Mouse (Mus musculus): ENCODE data around the gene Cyp27b1. TPM values are rescaled to one million over a fixed set of nuclear protein-coding genes. Genes with fewer than 3 reads are reported as not detected.
A peak's percentile ranks its signal among the peaks of the same experiment; 100 is the strongest.
"Not testable (repeated sequence)": the region's sequence is repeated elsewhere in the genome, so short reads cannot be mapped to it uniquely, and the experiment has no call there.

Gene Cyp27b1
- polyA plus RNA-seq, 1 experiment from 2014 or later, result 0.09 TPM

DNA sequence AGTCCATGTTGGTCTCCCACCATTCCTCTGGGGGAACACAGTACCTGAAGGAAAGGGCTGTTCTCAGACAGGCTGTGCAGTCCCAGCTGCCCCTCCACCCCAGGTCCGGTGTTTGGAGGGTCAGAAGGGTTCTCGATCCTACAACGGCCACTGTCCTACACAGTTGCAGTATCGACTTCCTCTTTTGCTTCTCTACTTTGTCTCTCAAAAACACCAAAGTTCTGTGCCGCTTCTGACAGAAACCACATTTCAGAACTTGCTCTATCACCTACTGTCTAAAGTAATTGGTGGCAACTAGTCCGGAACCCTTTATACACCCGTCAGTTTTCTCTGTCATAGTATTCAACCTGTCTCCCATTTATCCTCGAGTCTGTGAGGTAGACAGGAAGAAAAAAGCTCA is 7.4 kb downstream of the Cyp27b1 start:
- H3K4me3 ChIP-seq, result no peak overlapping the region
- WGBS, result 91% methylated on average over 8 of the region's 8 CpGs
- no peak overlapping the region for H3K27ac ChIP-seq (replicated peaks)
- H3K4me1 ChIP-seq, result peaks cover 20% of the 10 kb centered on the region
- no peak overlapping the region for H3K9ac ChIP-seq (replicated peaks)
- no peaks in the 10 kb centered on the region for H3K9me3 ChIP-seq
- H3K36me3 ChIP-seq, result peaks cover 44% of the 10 kb centered on the region
- H3K27me3 ChIP-seq, result peaks cover 23% of the 10 kb centered on the region
- no peak overlapping the region for H3K4me2 ChIP-seq (replicated peaks)
- ATAC-seq (ENCODE audit: low FRiP score, low read depth), result no peak

GRCm38 (mm10) chr10:127056490-127056889 is 8.4 kb downstream of the Cyp27b1 start:
- no peak overlapping the region for H3K27ac ChIP-seq (replicated peaks)
- peaks cover 44% of the 10 kb centered on the region for H3K36me3 ChIP-seq
- 92% methylated on average over 20 of the region's 20 CpGs for WGBS
- H3K27me3 ChIP-seq, result peaks cover 14% of the 10 kb centered on the region
- no peak overlapping the region for H3K4me3 ChIP-seq
- H3K9me3 ChIP-seq, result no peaks in the 10 kb centered on the region
- H3K4me1 ChIP-seq, result peaks cover 31% of the 10 kb centered on the region
- H3K9ac ChIP-seq (replicated peaks), result no peak overlapping the region
- no peak for ATAC-seq (ENCODE audit: low FRiP score, low read depth)
- no peak overlapping the region for H3K4me2 ChIP-seq (replicated peaks)

DNA sequence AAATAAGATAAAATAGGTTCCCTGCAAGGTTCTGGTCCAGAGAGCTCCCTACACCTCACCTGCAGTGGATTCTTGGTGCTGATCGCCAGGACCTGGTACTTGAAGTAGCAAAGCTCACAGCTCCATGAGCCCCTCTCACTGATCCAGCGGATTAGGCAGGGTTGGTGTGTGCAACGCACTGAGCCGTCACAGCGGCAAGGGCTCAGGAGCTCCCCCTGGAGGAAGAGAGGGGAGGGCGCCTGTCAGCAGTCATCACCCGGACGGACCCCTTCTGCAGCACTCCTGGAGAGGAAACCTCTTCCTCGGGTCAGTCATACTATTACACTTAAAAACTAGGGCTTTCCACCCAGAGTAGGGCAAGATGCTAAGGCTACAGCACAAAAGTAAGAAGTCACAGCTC is 10.1 kb downstream of the Cyp27b1 start:
- H3K27me3 ChIP-seq, result peaks cover 5% of the 10 kb centered on the region; the same call in 1 of the 2 replicates
- H3K4me2 ChIP-seq (replicated peaks), result peak overlapping the region; percentile 96
- peaks cover 39% of the 10 kb centered on the region for H3K4me1 ChIP-seq
- H3K9me3 ChIP-seq, result no peaks in the 10 kb centered on the region
- peaks cover 44% of the 10 kb centered on the region for H3K36me3 ChIP-seq
- under 1% methylated on average over 9 of the region's 9 CpGs for WGBS
- peak; percentile 13; the same call in 1 of the 2 replicates for ATAC-seq (ENCODE audit: low FRiP score, low read depth)
- H3K9ac ChIP-seq (replicated peaks), result peak overlapping the region; percentile 99
- H3K27ac ChIP-seq (replicated peaks), result no peak overlapping the region
- peak overlapping the region; percentile 97 for H3K4me3 ChIP-seq

DNA sequence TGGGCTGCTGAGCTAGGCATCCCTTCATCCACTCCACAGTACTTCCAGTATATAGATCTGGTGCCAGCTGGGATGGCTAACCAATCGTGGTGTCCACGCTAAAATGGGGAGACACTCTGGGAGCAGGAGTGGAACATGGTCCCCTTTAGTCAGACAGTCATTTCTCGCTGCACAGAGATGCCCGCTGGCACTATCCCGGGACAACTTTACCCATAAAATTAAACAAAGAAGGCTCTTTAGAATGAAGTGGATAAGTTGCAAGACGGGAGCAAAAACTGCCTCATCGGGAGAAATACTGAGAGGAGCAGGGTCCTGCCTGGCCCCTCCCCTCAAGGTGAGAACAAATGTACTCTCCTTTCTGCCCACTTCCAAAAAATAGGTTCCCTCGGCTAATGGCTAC is 10.7 kb downstream of the Cyp27b1 start:
- no peak for ATAC-seq (ENCODE audit: low FRiP score, low read depth)
- H3K4me2 ChIP-seq (replicated peaks), result peak overlapping the region; percentile 96
- H3K27me3 ChIP-seq, result peaks cover 5% of the 10 kb centered on the region; the same call in 1 of the 2 replicates
- no peaks in the 10 kb centered on the region for H3K9me3 ChIP-seq
- WGBS, result 10% methylated on average over 8 of the region's 8 CpGs
- 0 out of 2 replicates have a peak overlapping the region, but pooled peaks have one; percentile 96 for H3K27ac ChIP-seq (replicated peaks)
- peak overlapping the region; percentile 99 for H3K9ac ChIP-seq (replicated peaks)
- peaks cover 39% of the 10 kb centered on the region for H3K4me1 ChIP-seq
- peak overlapping the region; percentile 97 for H3K4me3 ChIP-seq
- H3K36me3 ChIP-seq, result peaks cover 40% of the 10 kb centered on the region

DNA sequence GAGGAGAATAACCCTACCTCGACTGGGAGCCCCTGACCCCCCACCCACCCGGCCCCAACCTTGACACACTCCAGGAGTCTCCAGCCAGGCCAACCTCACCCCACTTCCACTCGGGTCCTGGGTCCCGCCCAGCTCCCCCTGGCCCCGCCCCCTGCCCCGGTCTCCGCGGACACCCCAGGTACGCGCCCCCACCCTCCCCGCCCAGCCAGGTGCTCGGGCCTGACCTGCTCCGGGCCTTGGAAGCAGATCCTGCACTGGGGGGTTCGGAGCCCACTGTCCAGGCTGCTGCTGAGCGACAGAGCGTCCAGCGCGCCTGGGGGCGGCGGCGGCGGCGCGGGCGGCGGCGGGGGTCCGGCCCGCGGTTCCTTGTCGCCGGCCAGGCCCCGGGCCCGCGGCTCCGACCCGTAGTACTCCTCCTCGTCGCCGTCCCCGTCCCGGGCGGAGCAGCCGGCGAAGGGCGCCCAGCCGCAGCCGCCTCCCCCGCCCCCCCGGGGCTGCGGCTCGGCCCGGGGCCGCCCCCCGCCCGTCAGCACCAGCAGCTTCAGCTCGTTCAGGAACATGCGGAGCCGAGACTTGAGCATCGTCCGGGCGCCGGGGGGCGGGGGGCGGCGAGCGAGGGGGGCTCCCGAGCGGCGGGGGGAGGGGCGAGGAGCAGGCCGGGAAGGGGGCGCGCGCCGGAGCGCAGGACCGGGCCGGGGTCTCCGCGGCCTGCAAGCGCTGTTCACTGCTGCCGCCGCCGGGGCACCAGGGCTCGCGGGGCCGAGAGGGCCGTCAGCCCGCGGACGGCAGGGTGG is 11.3 kb downstream of the Cyp27b1 start:
- peaks cover 33% of the 10 kb centered on the region for H3K36me3 ChIP-seq
- peak overlapping the region; percentile 97 for H3K4me3 ChIP-seq
- ATAC-seq (ENCODE audit: low FRiP score, low read depth), result peak; percentile 5; the same call in 1 of the 2 replicates
- H3K27me3 ChIP-seq, result peaks cover 5% of the 10 kb centered on the region; the same call in 1 of the 2 replicates
- H3K9me3 ChIP-seq, result no peaks in the 10 kb centered on the region
- H3K9ac ChIP-seq (replicated peaks), result peak overlapping the region; percentile 99
- peaks cover 39% of the 10 kb centered on the region for H3K4me1 ChIP-seq
- peak overlapping the region; percentile 96 for H3K4me2 ChIP-seq (replicated peaks)
- peak overlapping the region; percentile 96 for H3K27ac ChIP-seq (replicated peaks)
- WGBS, result under 1% methylated on average over 56 of the region's 92 CpGs

DNA sequence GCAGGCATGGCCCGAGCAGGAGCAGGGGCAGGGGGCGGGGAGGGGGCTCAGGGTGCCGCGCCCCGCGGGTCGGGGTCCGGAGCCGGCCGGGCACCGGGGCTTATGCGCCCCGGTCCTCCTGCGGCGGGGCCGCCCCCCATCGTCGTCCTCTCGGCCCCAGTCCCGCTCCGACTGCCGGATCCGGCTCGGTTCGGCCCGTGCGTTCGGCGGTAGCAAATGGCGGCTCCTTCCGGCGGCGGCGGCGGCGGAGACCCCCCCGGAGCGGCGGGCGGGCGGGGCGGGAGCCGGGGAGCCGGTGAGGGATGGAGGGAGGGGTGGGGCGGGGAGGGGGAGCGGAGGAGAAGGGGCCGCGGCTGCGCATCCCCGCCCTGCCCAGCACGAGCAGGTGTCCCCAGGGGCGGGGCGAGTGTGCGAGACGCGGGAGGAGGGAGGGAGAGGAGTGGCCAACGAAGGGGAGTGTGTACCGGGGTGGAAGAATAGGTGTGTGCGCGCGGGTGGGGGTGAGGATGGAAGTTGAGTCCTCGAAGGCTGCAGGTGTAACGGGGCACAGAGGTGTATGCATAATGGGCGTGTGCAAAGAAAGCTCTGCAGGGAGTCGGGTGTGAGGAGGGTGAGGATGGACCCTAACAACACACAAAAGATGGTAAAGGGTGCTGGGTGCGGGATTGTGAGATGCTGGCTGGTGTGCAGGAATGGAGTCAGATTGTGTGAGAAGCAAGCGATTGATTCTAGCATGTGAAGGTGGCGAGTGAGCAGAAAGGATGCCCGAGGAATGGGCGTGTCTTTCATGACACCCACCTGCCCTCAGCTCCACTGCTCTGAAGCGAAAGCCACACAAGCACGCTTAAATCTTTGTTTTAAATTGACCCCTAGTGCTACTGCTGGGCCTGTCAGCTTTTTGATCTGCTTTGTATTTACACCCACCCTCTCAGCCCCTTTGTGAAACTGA is 12.2 kb downstream of the Cyp27b1 start, which contains the start of gene March9:
Gene March9 (minus strand): TSS at position 217 of the 949 bp plus-strand sequence.
- peak within 1 kb of the TSS; percentile 99 for H3K9ac ChIP-seq (replicated peaks)
- H3K27ac ChIP-seq (replicated peaks), result peak within 1 kb of the TSS; percentile 96
- peak within 1 kb of the TSS; percentile 97 for H3K4me3 ChIP-seq
- H3K4me1 ChIP-seq, result peaks cover 46% of the 10 kb centered on the region
- ATAC-seq (ENCODE audit: low FRiP score, low read depth), result peak; percentile 28
- peaks cover 5% of the 10 kb centered on the region; the same call in 1 of the 2 replicates for H3K27me3 ChIP-seq
- peak within 1 kb of the TSS; percentile 96 for H3K4me2 ChIP-seq (replicated peaks)
- peaks cover 31% of the 10 kb centered on the region for H3K36me3 ChIP-seq
- under 1% methylated on average over 44 of the region's 72 CpGs for WGBS
- H3K9me3 ChIP-seq, result no peaks in the 10 kb centered on the region

- H3K4me3 ChIP-seq, result peak overlapping the region; percentile 97
- H3K4me2 ChIP-seq (replicated peaks), result peak overlapping the region; percentile 96
- peaks cover 46% of the 10 kb centered on the region for H3K4me1 ChIP-seq
- H3K9me3 ChIP-seq, result no peaks in the 10 kb centered on the region
- H3K27me3 ChIP-seq, result peaks cover 5% of the 10 kb centered on the region; the same call in 1 of the 2 replicates
- no peak for ATAC-seq (ENCODE audit: low FRiP score, low read depth)
- peak overlapping the region; percentile 96 for H3K27ac ChIP-seq (replicated peaks)
- H3K36me3 ChIP-seq, result peaks cover 31% of the 10 kb centered on the region
- H3K9ac ChIP-seq (replicated peaks), result peak overlapping the region; percentile 99
- WGBS, result 26% methylated on average over 5 of the region's 5 CpGs
Observed at GRCm38 (mm10) chr10:127061085-127061484, 13.0 kb downstream of the Cyp27b1 start.

- Histone ChIP-seq H3K36me3 (peaks cover 31% of the 10 kb centered on the region), H3K27ac (replicated peaks) (peak overlapping the region; percentile 96), H3K9ac (replicated peaks) (no peak overlapping the region), H3K27me3 (peaks cover 5% of the 10 kb centered on the region; the same call in 1 of the 2 replicates), H3K4me3 (no peak overlapping the region), H3K9me3 (no peaks in the 10 kb centered on the region), H3K4me2 (replicated peaks) (peak overlapping the region; percentile 96; the same call in 1 of the 2 replicates), H3K4me1 (peaks cover 48% of the 10 kb centered on the region)
- no peak for ATAC-seq (ENCODE audit: low FRiP score, low read depth)
- WGBS, result 74% methylated on average over 2 of the region's 2 CpGs
Observed at GRCm38 (mm10) chr10:127061513-127061912, 13.5 kb downstream of the Cyp27b1 start.

DNA sequence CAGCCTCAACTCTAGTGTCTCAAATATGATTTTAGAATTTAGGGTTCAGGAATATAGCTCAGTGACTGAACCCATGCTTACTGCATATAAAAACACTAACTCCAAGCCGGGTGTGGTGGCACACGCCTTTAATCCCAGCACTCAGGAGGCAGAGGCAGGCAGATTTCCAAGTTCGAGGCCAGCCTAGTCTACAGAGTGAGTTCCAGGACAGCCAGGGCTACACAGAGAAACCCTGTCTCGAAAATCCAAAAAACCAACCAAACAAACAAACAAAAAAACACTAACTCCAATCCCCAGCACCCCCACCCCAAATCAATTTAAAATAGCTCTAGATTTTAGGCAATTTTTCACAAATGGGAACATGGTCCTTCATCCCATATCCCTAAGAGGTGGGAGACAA is 14.1 kb downstream of the Cyp27b1 start:
- ATAC-seq (ENCODE audit: low FRiP score, low read depth); H3K9ac ChIP-seq (replicated peaks); H3K27me3 ChIP-seq; H3K4me2 ChIP-seq (replicated peaks); H3K4me3 ChIP-seq; H3K27ac ChIP-seq (replicated peaks); H3K9me3 ChIP-seq: not testable (repeated sequence)
- H3K4me1 ChIP-seq, result peaks cover 50% of the 10 kb centered on the region
- 88% methylated on average over 4 of the region's 4 CpGs for WGBS
- peaks cover 31% of the 10 kb centered on the region for H3K36me3 ChIP-seq

DNA sequence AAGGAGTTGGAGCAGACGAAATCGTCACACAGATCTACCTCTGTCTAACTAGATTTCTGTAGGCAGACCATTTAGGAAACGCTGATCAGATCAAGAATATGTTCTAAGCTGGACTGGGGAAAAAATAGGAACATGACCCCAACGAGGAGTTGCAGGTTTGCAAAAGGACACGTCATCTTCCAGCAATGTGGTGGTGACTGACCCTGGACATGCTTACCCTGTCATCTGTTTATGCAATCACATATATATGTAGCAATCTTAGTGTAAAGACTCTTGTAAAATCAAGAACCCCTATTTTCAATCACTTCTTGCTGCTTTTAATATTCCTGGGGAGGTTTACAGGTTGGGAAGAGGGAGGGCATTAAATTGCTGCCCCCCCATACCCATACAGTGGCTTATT is 14.5 kb downstream of the Cyp27b1 start:
- Histone ChIP-seq H3K9me3 (no peaks in the 10 kb centered on the region), H3K27ac (replicated peaks) (peak overlapping the region; percentile 67), H3K4me2 (replicated peaks) (no peak overlapping the region), H3K4me3 (no peak overlapping the region), H3K27me3 (peaks cover 5% of the 10 kb centered on the region; the same call in 1 of the 2 replicates), H3K36me3 (peaks cover 31% of the 10 kb centered on the region), H3K9ac (replicated peaks) (no peak overlapping the region), H3K4me1 (peaks cover 50% of the 10 kb centered on the region)
- ATAC-seq (ENCODE audit: low FRiP score, low read depth), result no peak
- WGBS, result 80% methylated on average over 5 of the region's 5 CpGs

- peaks cover 38% of the 10 kb centered on the region for H3K36me3 ChIP-seq
- H3K4me1 ChIP-seq, result peaks cover 51% of the 10 kb centered on the region
- H3K27me3 ChIP-seq, result peaks cover 5% of the 10 kb centered on the region; the same call in 1 of the 2 replicates
- H3K4me2 ChIP-seq (replicated peaks), result peak within 1 kb of the TSS; percentile 75
- peak within 1 kb of the TSS; percentile 88 for H3K27ac ChIP-seq (replicated peaks)
- peak within 1 kb of the TSS; percentile 98 for H3K9ac ChIP-seq (replicated peaks)
- no peaks in the 10 kb centered on the region for H3K9me3 ChIP-seq
- under 1% methylated on average over 46 of the region's 46 CpGs for WGBS
- ATAC-seq (ENCODE audit: low FRiP score, low read depth), result peak; percentile 90
- peak within 1 kb of the TSS; percentile 92 for H3K4me3 ChIP-seq
Observed at GRCm38 (mm10) chr10:127063239-127063872, 15.3 kb downstream of the Cyp27b1 start, which contains the start of gene Cdk4. Cdk4 (plus strand) TSS chr10:127063534.

Data from midbrain, embryonic 12.5 days (tissue).